Mouse (Mus musculus) MEL (cell line): ENCODE data around the gene 2410141K09Rik. TPM values are rescaled to one million over a fixed set of nuclear protein-coding genes. Genes with fewer than 3 reads are reported as not detected.
"Not testable (repeated sequence)": the region's sequence is repeated elsewhere in the genome, so short reads cannot be mapped to it uniquely, and the experiment has no call there.

Experiments used
- DNase-seq: peaks from one replicate; pipeline ENCODE4 v3.0.0; 2011; ENCODE audit warnings: low read depth, low spot score
- H3K27ac ChIP-seq: 2 replicates; pipeline ENCODE4 v1.5.1; 2012; ENCODE audit warnings: low read depth, mild to moderate bottlenecking, control low read depth, low read length, moderate library complexity; ENCODE audit not compliant: control insufficient read depth
- H3K27me3 ChIP-seq, 2 experiments: fragments of 150-350 bp in 1 of 2; sonication (generic) in 1 of 2; 2 replicates each; pipeline ENCODE4 v1.6.1; 2012; ENCODE audit warnings: low read length in 2 of 2, mild to moderate bottlenecking in 2 of 2, improper control_type of control experiment in 1 of 2, moderate library complexity in 1 of 2; ENCODE audit not compliant: insufficient read depth in 2 of 2, control insufficient read depth in 1 of 2
- H3K36me3 ChIP-seq, 2 experiments: 2 replicates each; pipeline ENCODE4 v1.6.1; 2012 to 2014; ENCODE audit warnings: low read length in 2 of 2, improper control_type of control experiment in 1 of 2, inconsistent platforms in 1 of 2, mild to moderate bottlenecking in 1 of 2; ENCODE audit not compliant: insufficient read depth in 2 of 2, control insufficient read depth in 1 of 2
- H3K4me1 ChIP-seq, 2 experiments: fragments of 150-350 bp in 1 of 2; sonication (generic) in 1 of 2; 2 replicates each; pipeline ENCODE4 v1.6.1; 2012; ENCODE audit warnings: low read length in 2 of 2, improper control_type of control experiment in 1 of 2, mild to moderate bottlenecking in 1 of 2; ENCODE audit not compliant: insufficient read depth in 2 of 2, control insufficient read depth in 1 of 2
- H3K4me3 ChIP-seq, 2 experiments: fragments of 150-350 bp in 1 of 2; sonication (generic) in 1 of 2; 2 replicates each; pipeline ENCODE4 v1.5.1; 2012; ENCODE audit warnings: low read depth in 2 of 2, low read length in 2 of 2, mild to moderate bottlenecking in 2 of 2, moderate library complexity in 2 of 2, control low read depth in 1 of 2, improper control_type of control experiment in 1 of 2; ENCODE audit not compliant: control insufficient read depth in 1 of 2, insufficient read depth in 1 of 2
- H3K79me2 ChIP-seq: 2 replicates; pipeline ENCODE4 v1.6.1; 2012; ENCODE audit warnings: mild to moderate bottlenecking, low read length, moderate library complexity; ENCODE audit not compliant: control insufficient read depth, poor library complexity, insufficient read depth
- H3K9ac ChIP-seq: 2 replicates; pipeline ENCODE4 v1.6.1; 2012; ENCODE audit warnings: low read depth, mild to moderate bottlenecking, control low read depth, low read length, moderate library complexity; ENCODE audit not compliant: control insufficient read depth, poor library complexity, severe bottlenecking
- H3K9me3 ChIP-seq: fragments of 150-350 bp; sonication (generic); replicated peaks from 2 replicates; pipeline ENCODE4 v1.6.1; 2012; ENCODE audit warnings: mild to moderate bottlenecking, low read length, improper control_type of control experiment, moderate library complexity; ENCODE audit not compliant: insufficient read depth
- polyA plus RNA-seq, 2 experiments: library from polyadenylated mRNA; stranded (reverse) in 1 of 2; unstranded in 1 of 2; fragments of >175 nt in 1 of 2; fragments of >200 nt in 1 of 2; gene quantifications; 2 replicates each; pipeline versions ENCODE4 v1.2.1 to v1.2.4; 2012; ENCODE audit warnings: low replicate concordance in 2 of 2, low read depth in 1 of 2; ENCODE audit not compliant: insufficient read length in 2 of 2, insufficient read depth in 1 of 2, missing spikeins in 1 of 2
- total RNA-seq: library from RNA; depleted of rRNA; stranded (reverse); fragments of 300-350 nt; gene quantifications from 2 replicates; pipeline ENCODE4 v1.2.3, GENCODE M21; 2012; rRNA removed

Gene 2410141K09Rik
- total RNA-seq: not detected in 2 replicates
- polyA plus RNA-seq: not detected

DNA sequence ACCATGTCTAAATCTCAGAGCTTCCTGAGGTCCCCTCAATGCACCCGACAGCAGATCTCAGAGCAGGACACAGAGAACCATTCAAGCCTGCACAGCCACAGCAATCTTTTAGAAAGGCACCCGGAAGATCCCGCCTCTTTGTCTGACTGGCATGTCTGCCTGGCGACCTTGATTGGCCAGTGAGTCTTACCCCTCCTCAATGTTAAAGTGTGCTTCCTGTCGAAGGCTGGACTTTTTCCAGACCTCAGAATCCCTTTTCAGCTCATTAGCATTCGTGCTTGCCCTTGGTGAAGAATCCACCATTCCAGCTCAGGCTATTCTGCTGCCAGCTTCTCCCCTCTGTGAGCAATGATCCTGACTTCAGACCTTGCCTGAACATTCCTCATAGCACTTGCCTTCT lies at the start of gene 2410141K09Rik:
Gene 2410141K09Rik (minus strand): TSS at position 101 of the 400 bp plus-strand sequence.
- not testable (repeated sequence) for H3K4me1 ChIP-seq, DNase-seq, H3K4me3 ChIP-seq, H3K9ac ChIP-seq, H3K27ac ChIP-seq, H3K27me3 ChIP-seq, H3K79me2 ChIP-seq, H3K9me3 ChIP-seq, H3K36me3 ChIP-seq

DNA sequence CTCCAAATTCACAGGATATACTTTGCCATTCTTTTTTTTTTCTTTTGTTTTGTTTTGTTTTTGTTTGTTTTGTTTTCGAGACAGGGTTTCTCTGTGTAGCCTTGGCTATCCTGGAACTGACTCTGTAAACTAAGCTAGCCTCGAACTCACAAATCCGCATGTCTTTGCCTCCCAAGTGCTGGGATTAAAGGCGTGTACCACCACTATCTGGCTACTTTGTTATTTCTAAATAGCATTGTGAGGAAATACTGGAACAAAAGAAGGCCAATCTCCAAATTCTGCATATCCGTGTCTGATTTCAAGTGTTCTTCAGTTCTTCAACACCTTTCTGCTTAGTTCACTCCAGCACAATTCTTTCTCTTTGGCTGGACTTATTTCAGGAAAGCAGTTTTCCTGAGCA lies 14.1 kb downstream of the 2410141K09Rik start:
- not testable (repeated sequence) for DNase-seq, H3K9me3 ChIP-seq, H3K4me3 ChIP-seq, H3K9ac ChIP-seq, H3K79me2 ChIP-seq, H3K36me3 ChIP-seq, H3K27ac ChIP-seq, H3K27me3 ChIP-seq, H3K4me1 ChIP-seq

DNA sequence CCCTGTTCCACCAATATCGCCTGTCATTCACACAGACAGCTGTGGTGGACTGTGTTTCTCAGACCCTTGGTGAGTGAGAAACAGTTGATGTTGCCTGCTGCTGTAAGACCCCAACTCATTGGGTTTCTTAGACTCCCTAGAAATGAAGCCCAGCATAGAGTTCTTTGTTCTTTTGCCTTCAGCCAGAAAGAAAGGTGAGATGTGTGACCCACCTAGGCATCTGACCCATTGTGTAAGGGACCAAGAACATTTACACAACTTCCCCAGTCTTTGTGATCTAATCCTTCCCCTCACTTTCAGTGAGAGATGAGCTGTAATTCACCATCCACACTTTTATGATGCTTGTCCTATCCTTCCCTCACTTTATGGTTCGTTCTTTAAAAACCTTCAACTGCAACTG lies 26.0 kb downstream of the 2410141K09Rik start:
- H3K4me1 ChIP-seq, H3K4me3 ChIP-seq, DNase-seq, H3K27me3 ChIP-seq, H3K9me3 ChIP-seq, H3K36me3 ChIP-seq, H3K9ac ChIP-seq, H3K79me2 ChIP-seq, H3K27ac ChIP-seq: not testable (repeated sequence)

Other genes starting within 250 kb of the 2410141K09Rik start
- gene Gm10772, start 213.5 kb downstream of the 2410141K09Rik start, total RNA-seq: not detected in 2 replicates
- gene Gm10772, start 213.5 kb downstream of the 2410141K09Rik start, polyA plus RNA-seq: not detected